Mouse (Mus musculus) heart, adult 2 months (tissue): Measurements from ENCODE around the gene Poc1a.

Experiments
- CTCF ChIP-seq: fragments of 200-600 bp; IDR thresholded peaks from 2 replicates; pipeline ENCODE4 v1.8.1; 2022; ENCODE audit warnings: antibody characterized with exemption, mild to moderate bottlenecking, moderate library complexity
- EP300 ChIP-seq: fragments of 200-500 bp; IDR thresholded peaks from 2 replicates; pipeline ENCODE4 v1.6.1; 2011; ENCODE audit warnings: low read depth, low read length, control low read depth; ENCODE audit not compliant: insufficient read depth
- POLR2A ChIP-seq: fragments of 200-500 bp; IDR thresholded peaks from 2 replicates; pipeline ENCODE4 v1.6.1; 2011; ENCODE audit warnings: mild to moderate bottlenecking, low read depth, low read length, control low read depth; ENCODE audit not compliant: insufficient read depth

DNA sequence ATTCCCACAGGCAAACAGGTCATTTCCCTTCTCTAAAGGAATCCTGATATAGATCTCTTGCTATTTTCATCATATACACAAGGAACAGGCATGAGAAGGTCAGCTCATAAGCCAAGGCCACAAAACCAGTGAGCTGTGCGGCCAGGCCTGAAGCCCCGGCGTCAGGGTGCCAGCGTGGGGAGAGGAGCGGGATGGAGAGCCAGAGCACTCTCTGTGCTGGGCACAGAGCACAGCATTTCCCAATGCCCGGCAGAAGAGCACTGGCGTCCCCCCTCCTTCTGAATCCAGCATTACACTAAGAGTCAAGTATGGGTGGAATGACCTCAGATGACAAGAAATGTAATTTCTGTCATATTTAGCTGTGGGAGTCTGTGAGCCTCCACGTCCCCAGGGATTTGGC is 43.5 kb upstream of the Poc1a start:
- TF ChIP-seq POLR2A (no peak), CTCF (no peak), EP300 (no peak)
